Mouse (Mus musculus) embryonic facial prominence, embryonic 10.5 days (tissue): Measurements from ENCODE around the gene Cep250. TPM values are rescaled to one million over a fixed set of nuclear protein-coding genes. Genes with fewer than 3 reads are reported as not detected.
A peak's percentile ranks its signal among the peaks of the same experiment; 100 is the strongest.

Experiments
- DNase-seq: peaks from one replicate; pipeline ENCODE4 v3.0.0-alpha.2; 2017; ENCODE audit warnings: low spot score
- H3K27ac ChIP-seq: fragments of 300-500 bp; sonication (generic); replicated peaks from 2 replicates; pipeline ENCODE4 v1.5.1; 2016; ENCODE audit warnings: mild to moderate bottlenecking
- H3K27me3 ChIP-seq: fragments of 300-500 bp; sonication (generic); replicated peaks from 2 replicates; pipeline ENCODE4 v1.6.1; 2016; ENCODE audit warnings: low read depth, mild to moderate bottlenecking; ENCODE audit not compliant: poor library complexity, severe bottlenecking
- H3K36me3 ChIP-seq: fragments of 300-500 bp; sonication (generic); replicated peaks from 2 replicates; pipeline ENCODE4 v1.6.1; 2016; ENCODE audit warnings: mild to moderate bottlenecking, moderate library complexity
- H3K4me1 ChIP-seq: fragments of 300-500 bp; sonication (generic); 2 replicates; pipeline ENCODE4 v1.6.1; 2016
- H3K4me3 ChIP-seq: fragments of 300-500 bp; sonication (generic); 2 replicates; pipeline ENCODE4 v1.5.1; 2016; ENCODE audit warnings: mild to moderate bottlenecking, moderate library complexity
- H3K9me3 ChIP-seq: fragments of 300-500 bp; sonication (generic); 2 replicates; pipeline ENCODE4 v1.6.1; 2016; ENCODE audit warnings: mild to moderate bottlenecking
- WGBS: fragments of 180-500 bp; shearing (Covaris S2); methylation state at CpG from one replicate; pipeline ENCODE4 v1.1.7; 2016; 5-methylcytosine and 5-hydroxymethylcytosine counted together
- polyA plus RNA-seq: library from polyadenylated mRNA; unstranded; fragments of >200 nt; fragmentation: Nextera tagmentation; extraction: Ambion mirVana; gene quantifications from 2 replicates; pipeline ENCODE4 v1.2.1, GENCODE M21; 2016

Gene Cep250
- polyA plus RNA-seq, 1 experiment from 2014 or later = 31.4 TPM

DNA sequence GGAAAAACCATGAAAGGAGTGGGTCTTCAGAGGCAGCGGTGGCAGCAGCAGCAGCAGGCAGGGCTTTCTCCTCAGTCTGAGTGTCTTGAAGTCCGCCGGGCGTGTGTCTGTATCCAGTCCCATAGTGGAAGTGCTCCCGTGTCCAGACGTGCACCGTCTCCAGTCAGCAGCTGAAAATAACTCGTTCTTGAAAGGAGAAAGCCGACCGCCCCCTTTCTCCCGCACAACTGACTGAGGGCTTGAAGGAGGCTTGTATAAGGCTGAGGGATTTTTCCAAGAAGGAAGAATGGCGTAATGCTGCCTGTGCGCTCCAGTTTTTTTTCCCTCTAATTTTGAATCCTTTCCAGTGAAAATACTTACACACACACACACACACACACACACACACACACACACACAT lies 11.1 kb upstream of the Cep250 start, which contains the start of gene Gdf5:
Gdf5 (minus strand) TSS at position 244 of the 400 bp plus-strand sequence.
- 48% methylated on average over 13 of the region's 13 CpGs for WGBS
- Histone ChIP-seq H3K27ac (peak within 1 kb of the TSS; percentile 58), H3K27me3 (peaks cover 25% of the 10 kb centered on the region), H3K9me3 (no peaks in the 10 kb centered on the region), H3K4me3 (peak within 1 kb of the TSS; percentile 40; the same call in 1 of the 2 replicates), H3K4me1 (peaks cover 70% of the 10 kb centered on the region), H3K36me3 (no peaks in the 10 kb centered on the region)
- peak; percentile 37 for DNase-seq

DNA sequence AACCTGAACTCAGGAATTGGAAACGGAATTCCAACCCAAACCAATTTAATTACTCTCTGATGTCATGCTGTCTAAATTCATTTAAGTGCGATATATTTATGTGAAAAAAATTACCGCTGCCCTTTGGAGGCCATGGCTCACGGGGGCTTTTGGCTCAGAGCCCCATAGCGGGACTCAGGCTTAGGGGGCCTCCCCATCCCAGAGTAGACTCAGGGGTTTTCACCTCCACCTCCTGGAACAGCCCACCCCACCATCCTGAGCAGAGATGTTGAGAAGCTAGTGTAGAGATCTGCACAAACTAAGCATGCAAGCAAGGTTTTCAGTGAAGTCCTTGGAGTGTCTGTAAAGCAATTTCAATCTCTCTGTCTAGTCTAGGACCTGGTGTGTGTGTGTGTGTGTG lies 10.7 kb upstream of the Cep250 start:
- DNase-seq = peak; percentile 37
- WGBS = 66% methylated on average over 5 of the region's 5 CpGs
- Histone ChIP-seq H3K4me1 (peaks cover 71% of the 10 kb centered on the region), H3K4me3 (no peak overlapping the region), H3K36me3 (no peaks in the 10 kb centered on the region), H3K27me3 (peaks cover 25% of the 10 kb centered on the region), H3K9me3 (no peaks in the 10 kb centered on the region), H3K27ac (peak overlapping the region; percentile 54; the same call in 1 of the 2 replicates)

DNA sequence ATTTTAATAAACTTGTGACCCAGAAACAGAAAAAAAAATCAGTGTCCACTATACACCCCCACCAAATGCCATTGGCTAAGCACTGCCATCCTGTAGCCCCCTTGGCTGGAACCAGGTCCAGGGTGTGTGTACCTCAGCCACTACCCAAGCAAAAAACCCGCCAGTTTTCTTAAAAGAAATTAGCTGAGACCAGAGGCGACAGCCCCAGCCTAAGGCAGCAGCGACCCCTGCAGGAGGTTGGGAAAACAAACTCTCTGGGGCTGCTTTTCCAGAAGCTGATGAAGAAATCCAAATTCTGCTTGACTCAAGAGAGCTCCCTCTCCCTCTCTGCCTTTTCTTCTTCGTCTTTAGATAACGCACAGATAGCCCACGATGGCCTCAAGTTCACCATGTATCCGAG lies 10.2 kb upstream of the Cep250 start:
- 2% methylated on average over 7 of the region's 7 CpGs for WGBS
- Histone ChIP-seq H3K9me3 (no peaks in the 10 kb centered on the region), H3K36me3 (no peaks in the 10 kb centered on the region), H3K27ac (no peak overlapping the region), H3K4me3 (no peak overlapping the region), H3K27me3 (peaks cover 25% of the 10 kb centered on the region), H3K4me1 (peaks cover 71% of the 10 kb centered on the region)
- peak; percentile 85 for DNase-seq

DNA sequence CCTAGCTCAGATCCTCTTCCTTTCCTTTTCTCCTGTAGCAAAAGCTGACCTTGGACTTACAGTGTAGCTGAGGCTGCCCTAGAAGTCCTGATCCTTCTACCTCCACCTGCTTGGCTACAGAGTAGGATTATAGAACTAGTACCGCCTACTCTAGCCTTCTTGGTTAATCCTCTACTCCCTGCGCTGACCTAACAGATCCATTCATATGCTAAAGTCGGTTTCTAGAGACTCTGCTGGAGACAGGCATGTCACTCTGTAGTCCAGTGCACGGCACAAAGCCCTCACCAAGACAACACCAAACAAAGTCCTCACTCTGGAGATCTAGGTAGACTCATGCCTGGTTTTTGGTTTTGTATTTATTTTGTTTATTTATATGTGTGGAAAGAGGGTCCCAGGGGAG lies 9.8 kb upstream of the Cep250 start:
- no peaks in the 10 kb centered on the region for H3K9me3 ChIP-seq
- 14% methylated on average over 4 of the region's 4 CpGs for WGBS
- DNase-seq = no peak
- peaks cover 25% of the 10 kb centered on the region for H3K27me3 ChIP-seq
- H3K27ac ChIP-seq = no peak overlapping the region
- H3K4me1 ChIP-seq = peaks cover 71% of the 10 kb centered on the region
- no peak overlapping the region for H3K4me3 ChIP-seq
- H3K36me3 ChIP-seq = no peaks in the 10 kb centered on the region

DNA sequence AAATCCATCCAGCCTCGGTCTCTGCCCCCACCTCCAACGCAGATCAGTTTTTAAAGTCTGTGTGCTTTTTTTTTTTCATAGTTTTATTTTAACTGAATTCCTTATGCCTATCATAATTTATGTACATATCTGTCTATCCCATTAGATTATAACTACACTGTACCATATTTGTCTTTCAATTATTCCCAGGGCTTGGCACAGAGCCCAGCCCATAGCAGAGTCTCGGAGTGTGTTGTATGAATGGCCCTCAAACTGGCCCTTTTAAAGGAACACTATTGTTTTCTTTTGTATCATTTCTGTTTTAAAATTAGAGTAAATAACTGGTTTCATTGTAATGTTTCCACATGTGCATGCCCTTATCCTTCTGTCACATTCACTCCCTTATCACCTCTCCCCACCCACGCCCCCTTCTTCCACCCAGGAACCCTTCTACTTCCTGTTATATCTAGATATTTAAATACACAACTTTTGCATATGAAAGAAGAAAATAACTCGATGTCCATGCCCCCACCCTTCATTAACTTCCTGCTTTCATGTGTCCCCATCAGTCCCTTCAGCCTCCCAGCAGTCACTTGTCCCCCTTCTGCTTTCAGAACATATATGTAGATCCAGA lies 8.8 kb upstream of the Cep250 start:
- Histone ChIP-seq H3K27me3 (peaks cover 25% of the 10 kb centered on the region), H3K4me3 (no peak overlapping the region), H3K4me1 (peaks cover 63% of the 10 kb centered on the region), H3K9me3 (no peaks in the 10 kb centered on the region), H3K36me3 (no peaks in the 10 kb centered on the region), H3K27ac (no peak overlapping the region)
- DNase-seq = no peak
- 81% methylated on average over 5 of the region's 5 CpGs for WGBS

DNA sequence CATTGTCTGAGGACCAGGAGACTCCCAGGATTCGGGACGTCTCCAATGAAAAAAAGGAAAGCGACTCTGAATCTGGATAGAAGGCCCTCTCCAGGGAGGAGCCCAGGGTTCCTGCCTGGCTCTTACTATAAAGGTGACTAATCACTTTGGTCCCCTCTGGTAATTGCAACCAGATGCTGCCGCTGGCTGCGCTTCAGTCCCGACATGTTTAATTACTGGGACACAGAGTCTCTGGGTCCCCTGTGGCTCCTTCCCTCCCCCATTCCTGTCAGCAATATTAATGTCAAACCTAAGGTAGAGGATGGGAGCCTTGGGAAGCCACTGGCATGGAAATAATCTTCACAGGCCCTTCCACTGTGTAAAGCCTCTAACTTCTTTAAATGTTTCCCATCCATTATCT lies 6.9 kb upstream of the Cep250 start:
- DNase-seq = peak; percentile 73
- Histone ChIP-seq H3K4me3 (peak overlapping the region; percentile 11; the same call in 1 of the 2 replicates), H3K27me3 (peaks cover 27% of the 10 kb centered on the region), H3K27ac (0 out of 2 replicates have a peak overlapping the region, but pooled peaks have one; percentile 31), H3K36me3 (no peaks in the 10 kb centered on the region), H3K4me1 (peaks cover 46% of the 10 kb centered on the region), H3K9me3 (no peaks in the 10 kb centered on the region)
- WGBS = 15% methylated on average over 6 of the region's 6 CpGs

DNA sequence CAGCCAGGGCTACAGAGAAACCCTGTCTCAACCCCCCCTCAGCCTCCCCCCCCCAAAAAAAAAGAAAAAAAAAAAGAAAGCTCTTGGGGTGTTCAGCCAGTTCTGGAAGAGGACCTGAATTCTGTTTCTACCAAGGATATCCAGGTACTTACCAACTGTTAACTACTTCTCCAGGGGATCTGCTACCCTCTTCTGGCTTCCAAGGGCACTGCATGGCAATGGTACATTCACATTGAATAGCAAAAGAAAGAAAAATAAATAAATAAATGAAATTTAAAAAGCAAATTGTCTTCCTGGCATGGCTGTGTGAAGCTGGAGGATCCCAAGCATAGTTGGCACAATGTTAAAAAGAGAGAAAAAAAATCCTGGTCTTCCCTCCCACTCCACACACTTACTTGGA lies 4.3 kb upstream of the Cep250 start:
- Histone ChIP-seq H3K9me3 (no peaks in the 10 kb centered on the region), H3K36me3 (no peaks in the 10 kb centered on the region), H3K4me1 (peaks cover 24% of the 10 kb centered on the region), H3K4me3 (no peak overlapping the region), H3K27ac (no peak overlapping the region), H3K27me3 (peaks cover 20% of the 10 kb centered on the region)
- DNase-seq = peak; percentile 55

DNA sequence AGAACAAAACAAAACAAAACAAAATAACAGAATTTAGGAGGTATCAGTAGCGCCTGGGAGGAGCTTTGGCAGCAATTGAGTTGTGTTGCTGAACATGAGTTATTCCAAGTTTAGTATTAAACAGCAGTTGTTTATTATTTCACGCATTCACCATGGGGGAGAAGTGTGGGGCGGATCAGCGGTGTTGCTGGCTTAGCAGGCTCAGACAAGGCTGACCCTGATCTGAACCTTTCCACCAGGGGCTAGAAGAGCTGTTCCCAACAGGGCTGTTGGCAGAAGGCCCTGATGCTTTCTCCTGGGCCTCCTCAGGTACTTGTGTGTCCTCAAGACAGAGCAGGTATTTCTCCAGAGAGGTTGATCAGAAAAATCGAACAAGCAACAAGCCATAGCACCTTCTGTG lies 3.7 kb downstream of the Cep250 start:
- no peak for DNase-seq
- Histone ChIP-seq H3K4me3 (no peak overlapping the region), H3K4me1 (peaks cover 13% of the 10 kb centered on the region), H3K27me3 (no peaks in the 10 kb centered on the region), H3K9me3 (no peaks in the 10 kb centered on the region), H3K36me3 (peaks cover 57% of the 10 kb centered on the region), H3K27ac (no peak overlapping the region)
- 89% methylated on average over 5 of the region's 5 CpGs for WGBS

DNA sequence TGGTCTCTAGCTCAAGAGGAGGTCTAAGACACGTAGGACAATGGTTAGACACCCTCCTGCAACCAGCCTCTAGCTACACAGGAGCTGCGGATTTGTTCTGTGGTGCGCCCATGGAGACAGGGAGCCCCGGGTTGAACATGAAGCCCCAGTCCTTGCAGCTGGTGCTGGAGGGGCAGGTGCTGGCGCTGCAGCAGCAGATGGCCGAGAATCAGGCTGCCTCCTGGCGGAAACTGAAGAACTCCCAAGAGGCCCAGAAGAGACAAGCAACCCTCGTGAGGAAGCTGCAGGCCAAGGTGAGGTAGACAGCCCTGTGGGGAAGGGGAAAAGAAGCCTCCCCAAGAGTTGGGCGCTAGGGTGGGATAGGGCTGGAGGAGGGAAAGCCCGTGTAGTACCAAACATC lies 5.6 kb downstream of the Cep250 start:
- Histone ChIP-seq H3K36me3 (peaks cover 76% of the 10 kb centered on the region), H3K4me3 (no peak overlapping the region), H3K9me3 (no peaks in the 10 kb centered on the region), H3K4me1 (peaks cover 9% of the 10 kb centered on the region), H3K27ac (no peak overlapping the region), H3K27me3 (no peaks in the 10 kb centered on the region)
- WGBS = 79% methylated on average over 10 of the region's 10 CpGs
- DNase-seq = no peak

DNA sequence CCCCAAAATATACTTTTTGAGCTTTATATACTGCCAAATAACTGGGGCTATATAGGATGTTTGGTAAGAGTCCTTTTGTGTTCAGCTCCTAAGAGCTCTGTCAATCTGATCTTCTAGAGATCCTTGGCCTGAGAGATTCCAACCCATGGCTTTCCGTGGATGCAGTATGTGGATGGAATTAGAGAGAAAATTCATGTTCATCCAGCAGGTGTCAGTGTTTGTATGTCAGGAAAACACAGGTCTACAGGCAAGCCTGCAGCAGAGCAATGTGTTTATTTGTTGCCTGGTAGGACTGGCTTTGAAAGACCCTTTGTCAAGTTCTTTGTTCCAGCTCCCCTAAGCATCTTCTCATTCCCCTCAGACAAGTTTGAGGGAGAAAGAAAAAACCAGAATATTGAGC lies 6.7 kb downstream of the Cep250 start:
- no peak for DNase-seq
- Histone ChIP-seq H3K27me3 (no peaks in the 10 kb centered on the region), H3K4me1 (no peaks in the 10 kb centered on the region), H3K4me3 (no peak overlapping the region), H3K36me3 (peaks cover 87% of the 10 kb centered on the region), H3K27ac (no peak overlapping the region), H3K9me3 (no peaks in the 10 kb centered on the region)
- whole genome bisulfite sequencing = 63% methylated on average over 1 of the region's 1 CpGs

DNA sequence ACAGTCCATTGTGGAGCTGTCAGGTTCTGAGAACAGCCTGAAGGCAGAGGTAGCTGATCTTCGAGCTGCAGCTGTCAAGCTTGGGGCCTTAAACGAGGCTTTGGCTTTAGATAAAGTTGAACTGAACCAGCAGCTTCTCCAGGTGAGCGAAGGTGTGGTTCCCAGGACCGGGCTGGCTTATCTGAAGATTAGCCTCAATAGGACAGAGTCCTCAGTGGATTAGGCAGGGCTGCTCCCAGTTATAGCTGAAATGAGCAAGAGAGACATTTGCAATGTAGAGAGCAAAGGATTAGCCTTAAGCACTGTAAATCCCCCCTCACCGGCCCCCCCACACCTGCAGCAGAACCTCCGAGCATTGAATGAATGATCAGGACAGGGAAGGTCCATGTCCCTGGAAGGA lies 17.1 kb downstream of the Cep250 start:
- Histone ChIP-seq H3K36me3 (peaks cover 96% of the 10 kb centered on the region), H3K4me1 (no peaks in the 10 kb centered on the region), H3K4me3 (no peak overlapping the region), H3K27me3 (no peaks in the 10 kb centered on the region), H3K27ac (no peak overlapping the region), H3K9me3 (no peaks in the 10 kb centered on the region)
- 89% methylated on average over 6 of the region's 6 CpGs for WGBS
- DNase-seq = no peak

DNA sequence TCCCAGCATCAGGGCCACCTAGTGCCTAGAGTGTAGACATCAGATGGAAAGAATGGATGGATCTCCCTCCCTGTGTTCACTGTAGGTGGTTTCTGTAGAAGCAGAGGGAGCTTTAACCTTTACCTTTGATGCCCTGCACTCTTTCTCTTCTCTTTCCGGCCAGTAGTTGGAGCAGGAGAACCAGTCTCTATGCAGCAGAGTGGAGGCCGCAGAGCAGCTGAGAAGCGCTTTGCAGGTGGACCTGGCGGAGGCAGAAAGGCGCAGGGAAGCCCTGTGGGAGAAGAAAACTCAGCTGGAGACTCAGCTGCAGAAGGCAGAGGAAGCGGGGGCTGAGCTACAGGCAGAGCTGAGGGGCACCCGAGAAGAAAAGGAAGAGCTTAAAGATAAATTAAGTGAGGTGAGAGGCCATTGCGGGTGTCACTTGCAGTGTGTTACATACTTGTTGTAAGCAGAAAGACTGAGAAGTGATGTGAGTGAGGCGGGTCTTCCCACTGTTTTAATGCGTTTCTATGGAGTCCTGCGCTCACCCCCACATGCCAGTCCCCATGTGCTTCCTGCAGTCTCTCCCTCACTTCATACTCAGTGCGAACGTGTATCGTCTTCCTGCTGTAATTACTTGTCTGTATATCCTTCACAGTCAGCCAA lies 18.0 kb downstream of the Cep250 start:
- Histone ChIP-seq H3K4me3 (no peak overlapping the region), H3K36me3 (peaks cover 96% of the 10 kb centered on the region), H3K9me3 (no peaks in the 10 kb centered on the region), H3K27me3 (no peaks in the 10 kb centered on the region), H3K4me1 (no peaks in the 10 kb centered on the region), H3K27ac (no peak overlapping the region)
- WGBS = 81% methylated on average over 14 of the region's 14 CpGs
- no peak for DNase-seq

DNA sequence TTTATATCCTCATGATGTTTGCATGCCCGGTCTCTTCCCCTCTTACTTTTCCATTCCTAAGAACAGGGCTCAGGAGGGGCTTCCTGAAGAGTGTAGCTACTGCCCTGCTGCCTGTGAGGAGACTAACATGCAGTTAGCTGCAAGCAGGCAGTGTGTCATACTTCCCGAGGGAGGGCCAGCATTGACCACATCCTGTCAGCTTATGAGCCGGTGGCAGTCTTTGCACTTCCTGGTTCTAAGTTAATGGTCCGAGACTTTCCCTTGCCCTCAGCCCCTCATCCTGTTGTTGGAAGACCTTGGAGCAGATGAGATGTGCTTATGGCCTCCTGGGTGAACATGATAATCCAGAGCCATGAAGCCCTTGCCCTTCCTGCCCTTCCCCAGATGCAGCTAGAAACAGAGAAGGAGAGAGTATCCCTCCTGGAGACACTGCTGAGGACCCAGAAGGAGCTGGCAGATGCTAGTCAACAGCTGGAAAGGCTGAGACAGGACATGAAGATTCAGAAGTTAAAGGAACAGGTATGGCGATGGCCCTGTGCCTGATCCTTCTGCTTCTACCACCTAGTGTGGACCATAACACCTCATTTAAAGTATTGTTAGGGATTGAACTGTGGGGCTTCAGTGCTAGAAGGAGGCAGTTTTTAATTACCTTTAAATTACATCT lies 23.2 kb downstream of the Cep250 start:
- peaks cover 100% of the 10 kb centered on the region for H3K36me3 ChIP-seq
- H3K9me3 ChIP-seq = no peaks in the 10 kb centered on the region
- no peak for DNase-seq
- H3K4me3 ChIP-seq = no peak overlapping the region
- WGBS = 83% methylated on average over 5 of the region's 5 CpGs
- H3K4me1 ChIP-seq = no peaks in the 10 kb centered on the region
- H3K27me3 ChIP-seq = no peaks in the 10 kb centered on the region
- no peak overlapping the region for H3K27ac ChIP-seq
